Mouse (Mus musculus) G1E (cell line): ENCODE measurements around the gene Krt35.

Source experiments
- CTCF ChIP-seq: IDR thresholded peaks from 2 replicates; pipeline ENCODE4 v1.5.1; 2012; ENCODE audit warnings: low read depth, low read length, inconsistent platforms, mixed read lengths
- POLR2AphosphoS5 ChIP-seq: IDR thresholded peaks from 2 replicates; pipeline ENCODE4 v1.6.1; 2012; ENCODE audit warnings: low read depth, low read length, inconsistent platforms; ENCODE audit not compliant: insufficient replicate concordance
- TAL1 ChIP-seq: conservative IDR thresholded peaks from 2 replicates; pipeline ENCODE4 v1.6.1; 2012; ENCODE audit warnings: low read depth, low read length, inconsistent platforms, mixed read lengths

DNA sequence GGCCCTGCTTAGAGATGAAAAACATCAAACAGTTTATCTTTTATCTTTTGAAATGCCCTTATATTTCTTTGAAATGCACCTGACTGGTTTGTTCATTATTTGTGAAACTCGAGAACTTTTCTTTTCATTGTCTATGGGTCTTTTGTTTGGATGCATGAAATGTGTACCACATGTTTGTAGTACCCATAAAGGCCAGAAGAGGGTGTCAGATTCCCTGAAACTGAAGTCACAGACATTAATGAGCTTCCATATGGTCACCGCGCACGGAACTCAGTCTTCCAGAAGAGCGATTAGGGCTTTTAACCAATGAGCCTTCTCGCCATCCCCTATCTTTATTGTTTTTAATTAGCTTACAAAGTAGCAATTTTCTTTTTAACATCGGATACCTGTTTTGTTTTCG is 37.2 kb downstream of the Krt35 start:
- TF ChIP-seq CTCF (no peak), TAL1 (no peak), POLR2AphosphoS5 (no peak)
